Mouse (Mus musculus): ENCODE data around the gene Mmp24.
A peak's percentile ranks its signal among the peaks of the same experiment; 100 is the strongest.
"Not testable (repeated sequence)": the region's sequence is repeated elsewhere in the genome, so short reads cannot be mapped to it uniquely, and the experiment has no call there.

Gene Mmp24

GRCm38 (mm10) chr2:155774927-155775684 lies at the start of gene Mmp24:
TSS of gene Mmp24 (plus strand) at chr2:155775342.
- DNase-seq: no peak

DNA sequence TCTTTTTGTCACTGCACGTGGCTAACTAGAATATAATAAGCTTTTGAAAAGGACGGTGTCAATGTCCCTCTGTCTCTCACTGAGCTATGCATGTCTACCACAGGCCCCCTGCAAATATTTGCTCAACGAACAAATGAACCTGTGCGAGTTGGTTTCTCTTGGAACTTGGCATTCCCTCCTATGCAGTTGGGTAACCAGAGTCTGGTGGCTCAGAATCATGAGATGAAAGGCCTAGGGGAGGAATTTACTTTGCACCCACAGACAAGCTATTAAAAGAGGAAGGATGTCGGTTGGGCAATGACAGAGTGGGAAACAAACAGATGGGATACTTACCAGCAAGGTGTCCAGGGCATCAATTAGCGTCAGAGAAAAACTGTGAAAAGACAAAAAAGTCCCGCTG lies 48.8 kb upstream of the Mmp24 start:
- no peak for DNase-seq

DNA sequence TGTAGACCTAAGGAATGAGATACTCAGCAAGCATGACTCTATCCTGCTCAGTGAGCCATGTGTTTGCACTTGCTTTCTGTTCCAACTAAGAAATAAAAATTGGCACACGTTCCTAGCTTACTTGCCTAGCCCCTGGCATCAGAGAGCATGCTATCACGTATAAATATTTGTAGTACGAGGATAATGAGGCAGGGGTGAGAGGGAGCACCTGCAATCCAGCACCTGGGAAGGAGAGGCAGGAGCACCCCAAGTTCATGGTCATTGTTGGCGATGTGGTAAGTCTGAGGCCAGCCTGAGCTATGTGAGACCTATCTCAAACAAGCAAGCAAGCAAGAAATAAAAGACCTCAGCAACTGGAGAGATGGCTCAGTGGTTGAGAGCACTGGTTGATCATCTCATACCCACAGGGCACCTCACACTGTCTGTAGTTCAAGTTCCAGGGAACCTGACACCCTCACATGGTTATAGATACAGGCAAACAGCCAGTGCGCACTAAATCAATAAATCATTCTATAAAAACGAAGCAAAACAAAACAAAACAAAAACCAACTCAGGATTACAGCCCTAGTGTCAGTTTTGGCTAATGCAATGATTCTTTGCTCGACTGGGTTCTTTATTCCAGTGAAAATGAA lies 47.3 kb upstream of the Mmp24 start:
- no peak for DNase-seq

DNA sequence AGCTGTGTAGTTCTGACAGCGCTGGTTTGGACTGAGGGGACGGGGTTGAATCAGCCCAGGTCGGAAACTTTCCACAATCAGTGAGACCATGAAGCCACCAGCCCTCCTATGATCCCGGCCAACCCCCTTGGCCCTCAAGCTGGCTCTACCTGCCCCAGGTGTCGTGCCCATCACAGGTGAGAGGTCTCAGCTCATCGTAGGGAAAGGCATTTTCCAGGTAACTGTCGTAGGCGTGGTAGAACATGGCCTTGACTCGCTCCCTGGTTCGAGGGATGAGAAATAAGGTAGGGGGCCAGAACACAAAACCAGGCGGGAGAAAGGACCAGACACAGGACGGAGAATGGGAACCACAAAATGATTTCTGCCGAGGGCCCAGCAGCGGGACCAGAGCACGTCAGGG lies 46.4 kb upstream of the Mmp24 start:
- peak; percentile 3 for DNase-seq

DNA sequence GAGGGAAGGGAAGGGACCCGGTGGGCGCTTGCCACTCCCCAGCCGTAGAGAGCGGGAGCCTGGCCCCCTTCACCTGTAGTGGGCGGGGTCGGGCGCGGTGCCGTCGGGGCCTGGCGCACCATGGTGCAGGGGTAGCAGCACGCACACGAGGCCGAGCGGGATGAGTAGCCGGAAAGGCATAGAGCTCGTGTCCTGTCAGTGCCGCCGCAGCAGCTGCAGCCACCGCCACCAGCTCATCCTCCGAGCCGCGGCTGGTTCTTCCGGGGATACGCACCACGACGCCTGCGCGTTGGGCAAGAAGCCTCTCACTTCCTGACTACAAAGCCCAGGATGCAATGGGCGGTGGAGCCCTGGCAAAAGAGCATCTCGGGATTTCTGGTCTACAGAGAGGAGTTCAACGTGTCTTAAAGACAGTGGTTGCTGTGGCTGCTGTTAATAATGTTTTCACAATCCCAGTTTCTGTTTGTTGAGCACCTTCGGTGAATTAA lies 45.9 kb upstream of the Mmp24 start, which contains the start of gene Edem2:
Edem2 (minus strand) TSS at position 318 of the 488 bp plus-strand sequence.
- peak; percentile 95 to 96 for DNase-seq

DNA sequence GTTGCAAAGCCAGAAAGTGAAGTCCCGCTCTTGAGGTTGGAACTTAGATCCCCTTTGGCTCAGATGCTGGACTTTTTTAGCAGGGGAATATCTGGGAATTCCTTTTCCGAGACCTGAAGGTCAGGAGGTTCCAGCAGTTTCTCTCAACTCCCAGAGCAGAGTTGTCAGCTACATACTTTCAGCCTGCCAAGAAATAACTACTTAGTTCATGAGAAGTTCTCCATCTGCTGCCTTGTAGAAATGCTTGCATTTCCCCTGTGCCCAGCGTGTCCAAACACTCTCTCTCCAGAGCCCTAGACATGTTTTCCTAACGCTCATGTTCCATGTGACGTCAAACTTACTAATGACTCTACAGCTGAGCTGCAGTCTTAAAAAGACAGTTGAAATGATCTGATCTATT lies 40.1 kb upstream of the Mmp24 start:
- DNase-seq: no peak

DNA sequence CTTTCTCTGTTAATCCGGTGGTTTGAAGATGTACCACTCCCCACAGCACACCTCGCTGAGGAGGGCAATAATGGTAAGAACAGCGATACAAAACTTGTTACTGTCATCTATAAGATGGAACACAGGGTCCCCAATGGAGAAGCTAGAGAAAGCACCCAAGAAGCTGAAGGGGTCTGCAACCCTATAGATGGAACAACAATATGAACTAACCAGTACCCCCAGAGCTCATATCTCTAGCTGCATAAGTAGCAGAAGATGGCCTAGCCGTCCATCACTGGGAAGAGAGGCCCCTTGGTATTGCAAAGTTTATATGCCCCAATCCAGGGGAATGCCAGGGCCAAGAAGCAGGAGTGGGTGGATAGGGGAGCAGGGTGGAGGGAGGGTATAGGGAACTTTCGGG lies 39.4 kb upstream of the Mmp24 start, which contains the start of gene Gm17581:
Gm17581 (minus strand) TSS at position 101 of the 400 bp plus-strand sequence.
- not testable (repeated sequence) for DNase-seq

- DNase-seq: no peak
These were observed 38.2 kb upstream of the Mmp24 start for GRCm38 (mm10) chr2:155736936-155737335.

DNA sequence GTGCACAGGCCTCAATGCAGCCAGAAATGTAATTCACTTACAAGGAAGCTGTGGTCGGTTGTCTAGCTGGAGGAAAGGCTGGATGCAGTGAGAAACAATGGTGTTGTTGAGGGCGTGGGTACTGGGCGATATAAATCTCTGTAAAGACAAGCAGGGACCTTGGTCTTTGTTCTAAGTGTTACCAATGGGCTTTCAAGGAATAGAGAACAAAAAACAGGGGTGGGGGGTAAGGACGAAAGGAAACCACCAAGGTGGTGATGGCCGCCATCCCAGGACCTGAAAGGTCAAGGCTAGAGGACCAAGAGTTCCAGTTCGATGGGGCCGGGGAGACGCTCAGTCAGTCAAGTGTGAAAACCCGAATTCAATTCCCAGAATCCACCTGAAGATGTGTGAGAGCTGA lies 37.3 kb upstream of the Mmp24 start:
- no peak for DNase-seq

DNA sequence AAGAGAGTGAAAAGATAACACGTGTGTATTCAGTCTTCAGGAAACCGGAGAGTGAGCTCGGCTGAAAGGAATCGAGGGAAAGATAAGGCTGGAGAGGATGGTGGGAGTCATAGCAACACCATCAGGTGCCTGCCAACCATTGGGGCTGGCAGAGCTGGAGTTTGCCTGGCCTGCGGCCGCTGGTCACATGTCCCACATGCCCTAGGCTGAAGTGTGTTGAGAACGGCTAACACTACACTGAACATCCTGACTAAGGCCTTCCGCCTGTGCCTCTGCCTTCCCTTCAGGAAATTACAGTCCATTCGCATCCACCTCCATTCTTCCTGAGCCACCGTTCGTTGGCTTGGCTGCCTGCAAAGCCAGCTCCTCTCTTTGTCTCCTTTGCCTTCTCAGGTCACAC lies 32.9 kb upstream of the Mmp24 start:
- DNase-seq: no peak

- DNase-seq: no peak
These were observed 32.2 kb upstream of the Mmp24 start for GRCm38 (mm10) chr2:155742931-155743337.

- DNase-seq: no peak
These were observed 31.8 kb upstream of the Mmp24 start for GRCm38 (mm10) chr2:155743351-155743750.

GRCm38 (mm10) chr2:155745487-155745886 lies 29.7 kb upstream of the Mmp24 start:
- DNase-seq: no peak

DNA sequence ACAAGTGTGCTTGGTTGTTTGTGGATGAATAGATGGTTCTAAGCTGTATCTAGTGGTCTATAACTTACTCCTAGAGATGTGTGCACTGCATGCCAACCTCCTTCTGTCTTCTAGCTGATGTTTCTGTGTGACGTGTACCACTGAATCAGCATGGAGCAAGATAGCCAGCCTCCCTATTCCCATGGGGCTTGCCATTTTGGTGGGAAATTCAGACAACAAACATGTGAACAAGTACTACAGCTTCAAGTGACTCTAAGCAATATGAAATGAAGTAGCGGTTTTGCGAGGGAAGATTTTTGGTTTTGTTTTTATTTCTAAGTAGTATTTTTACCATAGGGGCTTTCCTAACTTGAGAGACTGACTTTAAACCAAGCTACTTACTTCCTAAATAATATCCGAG lies 25.7 kb upstream of the Mmp24 start:
- no peak for DNase-seq

GRCm38 (mm10) chr2:155751014-155751786 lies 23.9 kb upstream of the Mmp24 start, which contains the start of gene Procr:
TSS of gene Procr (plus strand) at chr2:155751117.
- no peak for DNase-seq

GRCm38 (mm10) chr2:155755746-155756145 lies 19.4 kb upstream of the Mmp24 start:
- DNase-seq: peak; percentile 50 to 53

DNA sequence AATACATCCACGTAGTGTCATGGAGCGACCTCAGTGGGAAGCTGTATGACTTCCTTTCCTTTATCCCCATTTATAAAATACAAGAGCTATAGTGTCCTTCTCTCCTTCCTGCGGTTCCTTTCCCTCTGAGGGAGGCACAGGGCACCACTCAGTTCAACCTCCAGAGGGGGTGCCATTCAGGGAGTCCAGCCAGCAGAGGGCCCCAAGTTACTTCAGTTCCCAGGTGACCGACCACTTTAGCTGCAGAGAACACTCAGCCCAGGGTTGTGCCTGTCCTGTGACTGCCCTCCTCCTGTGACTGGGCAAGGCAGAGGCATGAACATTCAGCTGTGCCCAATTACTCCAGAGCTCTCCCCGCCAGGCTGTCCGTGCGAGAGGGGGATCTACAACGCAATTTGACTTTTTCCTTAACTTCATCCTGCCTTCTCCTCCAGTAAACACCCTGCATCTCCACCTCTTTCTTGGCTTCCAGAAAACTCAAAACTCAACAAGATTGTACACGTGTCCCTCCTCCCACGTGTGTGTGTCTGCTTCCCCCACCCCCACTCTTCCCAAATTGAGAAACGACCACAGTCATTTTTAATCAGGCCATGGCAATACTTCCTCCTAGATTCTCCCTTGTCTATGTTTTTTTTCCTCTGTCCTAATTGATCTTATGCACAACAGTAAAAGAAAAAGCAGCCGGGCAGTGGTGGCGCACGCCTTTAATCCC lies 18.1 kb upstream of the Mmp24 start:
- no peak for DNase-seq

GRCm38 (mm10) chr2:155764679-155765418 lies 10.3 kb upstream of the Mmp24 start:
- DNase-seq: peak; percentile 87 to 90

DNA sequence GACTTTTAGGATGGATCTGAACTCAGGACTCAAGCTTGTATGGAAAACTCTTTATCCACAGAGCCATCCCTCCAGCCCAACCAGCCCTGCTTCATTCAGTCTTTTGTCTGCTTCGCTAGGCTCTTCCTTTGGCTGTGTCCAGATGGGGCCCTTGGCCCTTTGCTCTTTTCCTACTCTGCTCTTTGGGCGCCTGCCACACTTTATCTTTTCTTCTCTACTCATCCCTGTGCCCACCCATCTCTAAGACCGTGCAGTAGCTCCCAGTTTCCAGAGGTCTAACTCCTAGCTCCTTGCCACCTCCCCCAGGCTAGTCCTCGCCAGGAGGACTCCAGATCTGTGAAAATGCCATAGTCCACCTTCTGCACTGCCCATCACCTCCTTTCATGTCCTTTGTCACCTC lies 1.5 kb upstream of the Mmp24 start:
- DNase-seq: no peak

- no peak for DNase-seq
These were observed 748 bp upstream of the Mmp24 start for GRCm38 (mm10) chr2:155774261-155774926.

- DNase-seq: peak; percentile 50 to 57
These were observed 632 bp downstream of the Mmp24 start for GRCm38 (mm10) chr2:155775685-155776263.
